8 mouse cellular contexts compared by ENCODE assay signal in genomic region chr10:80329273-80330081, GRCm38 (mm10). TPM values are rescaled to one million over a fixed set of nuclear protein-coding genes. Genes with fewer than 3 reads are reported as not detected.
DNase-seq lines count a peak whose midpoint lies in the region; ATAC-seq and TF ChIP-seq lines count a peak whose summit lies in the region.

Gene Pcsk4 (minus strand): TSS chr10:80329498.
Gene Reep6 (plus strand): TSS chr10:80329953.

- H3K27me3 ChIP-seq in E14TG2a.4 (ENCODE audit: insufficient read depth, low read length), result peaks cover 28% of the 10 kb centered on the region
- peaks cover 40% of the 10 kb centered on the region for H3K27me3 ChIP-seq in forebrain, embryonic 12.5 days
- peaks cover 35% of the 10 kb centered on the region for H3K27me3 ChIP-seq in heart, postnatal 0 days (ENCODE audit: control insufficient read depth, insufficient read depth, low read length)
- no peaks in the 10 kb centered on the region for H3K27me3 ChIP-seq in liver, embryonic 16.5 days (ENCODE audit: control insufficient read depth, insufficient read depth, low read depth, low read length)
- no peaks in the 10 kb centered on the region; the same call in 1 of the 2 replicates for H3K27me3 ChIP-seq in neural tube, embryonic 14.5 days (ENCODE audit: control insufficient read depth, insufficient read depth, low read length)

- 5% methylated on average over 36 of the region's 36 CpGs for WGBS in forebrain, embryonic 12.5 days
- WGBS in heart, postnatal 0 days, result 7% methylated on average over 35 of the region's 36 CpGs
- WGBS in liver, embryonic 16.5 days (ENCODE audit: insufficient replicate concordance), result 5% methylated on average over 36 of the region's 36 CpGs
- 6% methylated on average over 31 of the region's 36 CpGs for WGBS in neural tube, embryonic 14.5 days

- peak within 1 kb of the TSS; percentile 88 for H3K4me3 ChIP-seq in E14TG2a.4 (replicated peaks; ENCODE audit: low read length)
- peak within 1 kb of the TSS; percentile 47 for H3K4me3 ChIP-seq in forebrain, embryonic 12.5 days (replicated peaks)
- H3K4me3 ChIP-seq in heart, postnatal 0 days (ENCODE audit: low read depth, low read length), result peak within 1 kb of the TSS; percentile 33
- H3K4me3 ChIP-seq in liver, embryonic 16.5 days (ENCODE audit: low read depth, low read length), result peak within 1 kb of the TSS; percentile 70
- H3K4me3 ChIP-seq in neural tube, embryonic 14.5 days (ENCODE audit: low read depth, low read length), result peak within 1 kb of the TSS; percentile 40

- peak within 1 kb of the TSS; percentile 83 for H3K4me2 ChIP-seq in forebrain, embryonic 12.5 days
- H3K4me2 ChIP-seq in heart, postnatal 0 days (ENCODE audit: low read depth, low read length), result peak within 1 kb of the TSS; percentile 62
- peak within 1 kb of the TSS; percentile 97 for H3K4me2 ChIP-seq in liver, embryonic 16.5 days (ENCODE audit: low read depth, low read length)
- H3K4me2 ChIP-seq in neural tube, embryonic 14.5 days (ENCODE audit: low read depth, low read length), result peak within 1 kb of the TSS; percentile 85

- peaks cover 68% of the 10 kb centered on the region for H3K4me1 ChIP-seq in E14TG2a.4 (replicated peaks; ENCODE audit: low read depth, low read length)
- H3K4me1 ChIP-seq in forebrain, embryonic 12.5 days, result peaks cover 20% of the 10 kb centered on the region
- peaks cover 4% of the 10 kb centered on the region; the same call in 1 of the 2 replicates for H3K4me1 ChIP-seq in heart, postnatal 0 days (ENCODE audit: control insufficient read depth, insufficient read depth)
- H3K4me1 ChIP-seq in liver, embryonic 16.5 days (ENCODE audit: control insufficient read depth, low read depth, low read length), result peaks cover 53% of the 10 kb centered on the region
- H3K4me1 ChIP-seq in neural tube, embryonic 14.5 days (ENCODE audit: control insufficient read depth, insufficient read depth, low read length), result peaks cover 11% of the 10 kb centered on the region; the same call in 1 of the 2 replicates

- no peaks in the 10 kb centered on the region for H3K9me3 ChIP-seq in E14TG2a.4 (ENCODE audit: low read length)
- H3K9me3 ChIP-seq in forebrain, embryonic 12.5 days, result no peaks in the 10 kb centered on the region
- no peaks in the 10 kb centered on the region for H3K9me3 ChIP-seq in heart, postnatal 0 days (replicated peaks; ENCODE audit: control insufficient read depth, low read length)
- H3K9me3 ChIP-seq in liver, embryonic 16.5 days (replicated peaks; ENCODE audit: control insufficient read depth, low read length), result no peaks in the 10 kb centered on the region
- H3K9me3 ChIP-seq in neural tube, embryonic 14.5 days (ENCODE audit: control insufficient read depth, low read length), result no peaks in the 10 kb centered on the region

- peaks cover 19% of the 10 kb centered on the region for H3K36me3 ChIP-seq in E14TG2a.4 (ENCODE audit: insufficient read depth, low read length)
- no peaks in the 10 kb centered on the region for H3K36me3 ChIP-seq in forebrain, embryonic 12.5 days (replicated peaks)
- no peaks in the 10 kb centered on the region for H3K36me3 ChIP-seq in heart, postnatal 0 days (replicated peaks; ENCODE audit: control insufficient read depth, insufficient read depth, low read length)
- peaks cover 3% of the 10 kb centered on the region for H3K36me3 ChIP-seq in liver, embryonic 16.5 days (ENCODE audit: control insufficient read depth, insufficient read depth)
- no peaks in the 10 kb centered on the region for H3K36me3 ChIP-seq in neural tube, embryonic 14.5 days (ENCODE audit: control insufficient read depth, insufficient read depth, low read length)

- DNase-seq in c-Kit-positive CD71-positive TER-119-positive erythroid progenitor cells, embryonic 14.5 days (ENCODE audit: low spot score), result peak; percentile 97
- DNase-seq in heart, postnatal 0 days (ENCODE audit: low spot score), result peak; percentile 96
- peak; percentile 98 to 99 for DNase-seq in kidney, postnatal 4 days
- DNase-seq in testis, postnatal 10 days (ENCODE audit: low spot score), result peak; percentile 98

- TF ChIP-seq CTCF in E14TG2a.4 (conservative IDR thresholded peaks at IDR 0.05; ENCODE audit: low read length), result no peak
- no peak for TF ChIP-seq CTCF in heart, postnatal 0 days (IDR thresholded peaks at IDR 0.05; ENCODE audit: low read depth)

- no peak for TF ChIP-seq EP300 in heart, postnatal 0 days (IDR thresholded peaks at IDR 0.05; ENCODE audit: low read depth)

- peak; percentile 96 for ATAC-seq in forebrain, embryonic 12.5 days (ENCODE audit: low FRiP score)
- peak; percentile 95 for ATAC-seq in heart, postnatal 0 days (ENCODE audit: insufficient read depth, low read depth)
- peak; percentile 85 for ATAC-seq in liver, embryonic 16.5 days (ENCODE audit: low read depth)
- peak; percentile 91 for ATAC-seq in neural tube, embryonic 14.5 days (ENCODE audit: low read depth)

- H3K27ac ChIP-seq in forebrain, embryonic 12.5 days, result no peak within 1 kb of the TSS
- H3K27ac ChIP-seq in heart, postnatal 0 days (ENCODE audit: low read depth), result no peak within 1 kb of the TSS
- peak within 1 kb of the TSS; percentile 98 for H3K27ac ChIP-seq in liver, embryonic 16.5 days (ENCODE audit: low read length)
- no peak within 1 kb of the TSS for H3K27ac ChIP-seq in neural tube, embryonic 14.5 days (ENCODE audit: low read depth, low read length)

- H3K9ac ChIP-seq in forebrain, embryonic 12.5 days, result peak within 1 kb of the TSS; percentile 47
- H3K9ac ChIP-seq in heart, postnatal 0 days (replicated peaks; ENCODE audit: low read depth, low read length), result no peak within 1 kb of the TSS
- peak within 1 kb of the TSS; percentile 73 for H3K9ac ChIP-seq in liver, embryonic 16.5 days (ENCODE audit: low read depth, low read length)
- H3K9ac ChIP-seq in neural tube, embryonic 14.5 days (replicated peaks; ENCODE audit: low read depth, low read length), result peak within 1 kb of the TSS; percentile 60

RNA-seq across cellular contexts. Expression of gene Pcsk4, which starts in this region (rescaled TPM):
- 3.7 and 3.8 TPM in 2 replicates for polyA plus RNA-seq in forebrain, embryonic 12.5 days (2016; fragmentation: Nextera tagmentation; extraction: Ambion mirVana)
- not detected in 2 replicates for total RNA-seq in heart, postnatal 0 days (2014; rRNA removed; ENCODE audit: low replicate concordance)
- polyA plus RNA-seq in heart, postnatal 0 days (2015; fragmentation: Nextera tagmentation; extraction: Ambion mirVana), result 2.0 and 2.1 TPM in 2 replicates
- 3.5 and 4.0 TPM in 2 replicates for polyA plus RNA-seq in liver, embryonic 16.5 days (2015; fragmentation: Nextera tagmentation; extraction: Ambion mirVana)
- 4.9 and 5.1 TPM in 2 replicates for polyA plus RNA-seq in neural tube, embryonic 14.5 days (2014; fragmentation: Nextera tagmentation; extraction: Ambion mirVana)

RNA-seq across cellular contexts. Expression of gene Reep6, which starts in this region (rescaled TPM):
- 4.1 and 4.4 TPM in 2 replicates for polyA plus RNA-seq in forebrain, embryonic 12.5 days (2016; fragmentation: Nextera tagmentation; extraction: Ambion mirVana)
- total RNA-seq in heart, postnatal 0 days (2014; rRNA removed; ENCODE audit: low replicate concordance), result not detected in 2 replicates
- 0.85 and 1.0 TPM in 2 replicates for polyA plus RNA-seq in heart, postnatal 0 days (2015; fragmentation: Nextera tagmentation; extraction: Ambion mirVana)
- 83.9 and 102 TPM in 2 replicates for polyA plus RNA-seq in liver, embryonic 16.5 days (2015; fragmentation: Nextera tagmentation; extraction: Ambion mirVana)
- 3.9 and 5.4 TPM in 2 replicates for polyA plus RNA-seq in neural tube, embryonic 14.5 days (2014; fragmentation: Nextera tagmentation; extraction: Ambion mirVana)

Comparison
In these comparisons a context has a peak if more than half of its experiments do, and no peak if none do; other contexts are left out.
1. RNA of gene Reep6 (polyA plus RNA-seq): 83.9 to 102 TPM in liver, embryonic 16.5 days; 3.9 to 5.4 TPM in neural tube, embryonic 14.5 days, 4.1 to 4.4 TPM in forebrain, embryonic 12.5 days and 0.85 to 1.0 TPM in heart, postnatal 0 days; every median in the first group is over 10 times any median in the second.
2. H3K4me3 ChIP-seq: peak in every context shown above with its lines; median percentile 88 in E14TG2a.4; 70 in liver, embryonic 16.5 days; 47 in forebrain, embryonic 12.5 days; 40 in neural tube, embryonic 14.5 days; 33 in heart, postnatal 0 days.
3. Peak in every context shown above with its lines, with median percentiles within 50 percentile points of each other: DNase-seq, ATAC-seq and H3K4me2 ChIP-seq.